Mouse (Mus musculus) heart, embryonic 12.5 days (tissue): ENCODE results near the gene Klhl15. TPM values are rescaled to one million over a fixed set of nuclear protein-coding genes. Genes with fewer than 3 reads are reported as not detected.
A peak's percentile ranks its signal among the peaks of the same experiment; 100 is the strongest.
"Not testable (repeated sequence)": the region's sequence is repeated elsewhere in the genome, so short reads cannot be mapped to it uniquely, and the experiment has no call there.

ENCODE experiments used
- ATAC-seq: fragments of 200-750 bp; cut with Nextera tagmentation; 2 replicates; pipeline ENCODE4 v1.8.0; 2017; ENCODE audit warnings: moderate TSS enrichment, moderate library complexity; ENCODE audit not compliant: insufficient number of reproducible peaks, low FRiP score
- H3K27ac ChIP-seq: fragments of 300-500 bp; sonication (generic); 2 replicates; pipeline ENCODE4 v1.5.1; 2016; ENCODE audit warnings: mild to moderate bottlenecking, moderate library complexity; ENCODE audit not compliant: poor library complexity, severe bottlenecking
- H3K27me3 ChIP-seq: fragments of 300-500 bp; sonication (generic); replicated peaks from 2 replicates; pipeline ENCODE4 v1.6.1; 2016; ENCODE audit warnings: mild to moderate bottlenecking, moderate library complexity
- H3K36me3 ChIP-seq: fragments of 300-500 bp; sonication (generic); 2 replicates; pipeline ENCODE4 v1.6.1; 2016; ENCODE audit warnings: mild to moderate bottlenecking, moderate library complexity
- H3K4me1 ChIP-seq: fragments of 300-500 bp; sonication (generic); replicated peaks from 2 replicates; pipeline ENCODE4 v1.6.1; 2016; ENCODE audit warnings: mild to moderate bottlenecking
- H3K4me2 ChIP-seq: fragments of 300-500 bp; sonication (generic); 2 replicates; pipeline ENCODE4 v1.6.1; 2016; ENCODE audit warnings: mild to moderate bottlenecking, moderate library complexity
- H3K4me3 ChIP-seq: fragments of 300-500 bp; sonication (generic); 2 replicates; pipeline ENCODE4 v1.5.1; 2016; ENCODE audit warnings: mild to moderate bottlenecking
- H3K9ac ChIP-seq: fragments of 300-500 bp; sonication (generic); 2 replicates; pipeline ENCODE4 v1.6.1; 2016; ENCODE audit warnings: mild to moderate bottlenecking, moderate library complexity
- H3K9me3 ChIP-seq: fragments of 300-500 bp; sonication (generic); replicated peaks from 2 replicates; pipeline ENCODE4 v1.6.1; 2016; ENCODE audit warnings: mild to moderate bottlenecking, moderate library complexity
- WGBS: fragments of 180-500 bp; shearing (Covaris S2); methylation state at CpG from one replicate; pipeline ENCODE4 v1.1.7; 2016; 5-methylcytosine and 5-hydroxymethylcytosine counted together
- polyA plus RNA-seq: library from polyadenylated mRNA; unstranded; fragments of >200 nt; fragmentation: Nextera tagmentation; extraction: Ambion mirVana; gene quantifications from 2 replicates; pipeline ENCODE4 v1.2.1, GENCODE M21; 2016

Klhl15 gene
- polyA plus RNA-seq: 5.4 and 6.0 TPM in 2 replicates

DNA sequence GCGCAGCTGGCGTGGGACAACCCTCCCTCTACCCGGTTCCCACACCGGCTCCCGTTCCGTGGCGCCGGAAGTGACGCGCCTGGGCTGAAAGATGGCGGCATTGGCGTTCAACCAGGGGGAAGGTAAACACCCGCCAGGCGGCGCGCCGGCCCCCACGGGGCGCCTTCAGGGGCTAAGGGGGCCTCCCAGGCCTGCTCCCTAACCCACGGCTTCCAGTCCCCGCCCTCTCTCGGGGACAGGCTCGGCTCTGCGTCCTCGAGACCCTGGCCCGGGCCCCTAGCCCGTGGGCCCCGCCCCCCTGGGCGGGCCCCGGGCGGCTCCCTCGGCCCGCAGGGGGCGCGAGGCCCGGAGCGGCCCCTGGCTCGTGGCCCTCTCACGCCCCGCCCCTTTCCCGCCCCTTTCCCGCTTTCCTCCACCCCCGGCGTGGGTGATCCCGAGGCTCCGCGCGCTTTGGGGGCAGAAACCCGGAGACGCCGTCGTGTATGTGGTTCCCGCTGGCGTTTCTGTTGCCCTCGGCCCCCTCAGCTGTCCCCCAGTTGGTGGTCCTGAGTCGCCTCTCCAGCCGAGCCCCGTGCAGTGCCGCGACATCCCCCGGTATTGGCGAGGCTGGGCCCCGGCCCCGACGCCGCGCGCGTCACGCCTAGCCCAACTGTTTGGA, at the start of gene Klhl15:
TSS of gene Klhl15 (plus strand) at position 68 of the 658 bp plus-strand sequence.
- peaks cover 47% of the 10 kb centered on the region for H3K27me3 ChIP-seq
- 6% methylated on average over 55 of the region's 70 CpGs for WGBS

GRCm38 (mm10) chrX:94185156-94185555, 49.2 kb upstream of the Klhl15 start:
- Histone ChIP-seq H3K36me3 (no peaks in the 10 kb centered on the region), H3K27me3 (peaks cover 13% of the 10 kb centered on the region; the same call in 1 of the 2 replicates), H3K27ac (no peak overlapping the region), H3K9ac (no peak overlapping the region), H3K4me2 (no peak overlapping the region), H3K4me3 (no peak overlapping the region), H3K4me1 (no peaks in the 10 kb centered on the region), H3K9me3 (no peaks in the 10 kb centered on the region)
- WGBS: 57% methylated on average over 1 of the region's 1 CpGs
- ATAC-seq: no peak

More for the DNA sequence above, at the start of gene Klhl15:
- Histone ChIP-seq H3K27ac (peak within 1 kb of the TSS; percentile 89), H3K9ac (peak within 1 kb of the TSS; percentile 85), H3K4me3 (peak within 1 kb of the TSS; percentile 84), H3K4me1 (no peaks in the 10 kb centered on the region), H3K4me2 (peak within 1 kb of the TSS; percentile 61), H3K36me3 (no peaks in the 10 kb centered on the region), H3K9me3 (no peaks in the 10 kb centered on the region)
- ATAC-seq: peak; percentile 96

DNA sequence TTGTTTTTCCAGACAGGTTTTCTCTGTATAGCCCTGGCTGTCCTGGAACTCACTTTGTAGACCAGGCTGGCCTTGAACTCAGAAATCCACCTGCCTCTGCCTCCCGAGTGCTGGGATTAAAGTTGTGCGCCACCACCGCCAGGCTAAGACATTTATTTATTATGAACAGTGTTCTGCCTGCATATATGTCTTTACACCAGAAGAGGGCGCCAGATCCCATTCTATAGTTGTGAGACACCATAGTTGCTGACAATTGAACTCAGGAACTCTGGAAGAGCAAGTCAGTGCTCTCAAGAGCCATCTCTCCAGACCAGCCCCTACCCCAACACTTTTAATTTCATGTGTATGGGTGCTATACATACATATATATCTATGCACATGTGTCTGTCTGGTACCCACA, 40.5 kb upstream of the Klhl15 start:
- H3K27ac ChIP-seq, H3K9ac ChIP-seq, H3K27me3 ChIP-seq, H3K4me2 ChIP-seq, H3K4me1 ChIP-seq, H3K4me3 ChIP-seq, H3K9me3 ChIP-seq, ATAC-seq: not testable (repeated sequence)
- peaks cover 65% of the 10 kb centered on the region for H3K36me3 ChIP-seq
- 68% methylated on average over 4 of the region's 4 CpGs for WGBS

- no peak overlapping the region for H3K27ac ChIP-seq
- no peaks in the 10 kb centered on the region for H3K27me3 ChIP-seq
- H3K4me1 ChIP-seq: no peaks in the 10 kb centered on the region
- H3K9me3 ChIP-seq: peaks cover 5% of the 10 kb centered on the region; the same call in 1 of the 2 replicates
- WGBS: 82% methylated on average over 5 of the region's 5 CpGs
- no peak overlapping the region for H3K9ac ChIP-seq
- peaks cover 81% of the 10 kb centered on the region for H3K36me3 ChIP-seq
- H3K4me2 ChIP-seq: no peak overlapping the region
- no peak overlapping the region for H3K4me3 ChIP-seq
- no peak for ATAC-seq
Measured at GRCm38 (mm10) chrX:94197789-94198188, 36.6 kb upstream of the Klhl15 start.

DNA sequence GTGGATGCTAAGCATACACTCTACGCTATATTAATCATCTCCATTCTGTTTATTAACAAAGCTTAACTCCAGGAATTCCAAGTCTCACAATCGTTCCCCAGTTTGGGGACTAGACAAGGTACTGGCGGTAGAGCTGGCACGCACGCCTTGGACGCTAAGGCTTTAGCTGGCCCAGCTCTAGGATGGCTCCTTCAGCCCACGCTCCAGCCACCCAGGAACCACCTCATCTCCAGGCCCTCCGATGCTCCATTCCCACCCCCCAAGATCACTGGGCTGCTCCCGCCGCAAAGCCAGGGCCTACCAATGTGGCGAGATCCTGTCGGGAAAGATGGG, 22.2 kb upstream of the Klhl15 start:
- Histone ChIP-seq H3K4me3 (peak overlapping the region; percentile 96), H3K4me1 (no peaks in the 10 kb centered on the region), H3K9me3 (no peaks in the 10 kb centered on the region), H3K36me3 (peaks cover 28% of the 10 kb centered on the region), H3K27ac (peak overlapping the region; percentile 64), H3K4me2 (peak overlapping the region; percentile 81), H3K9ac (peak overlapping the region; percentile 90), H3K27me3 (no peaks in the 10 kb centered on the region)
- WGBS: under 1% methylated on average over 12 of the region's 12 CpGs
- ATAC-seq: peak; percentile 46; the same call in 1 of the 2 replicates

GRCm38 (mm10) chrX:94212597-94213321, 21.6 kb upstream of the Klhl15 start, which contains the start of gene Eif2s3x:
Gene Eif2s3x (minus strand): TSS chrX:94212862.
- peak within 1 kb of the TSS; percentile 90 for H3K9ac ChIP-seq
- H3K4me3 ChIP-seq: peak within 1 kb of the TSS; percentile 96
- WGBS: under 1% methylated on average over 52 of the region's 52 CpGs
- peak; percentile 94 for ATAC-seq
- peak within 1 kb of the TSS; percentile 81 for H3K4me2 ChIP-seq
- peaks cover 23% of the 10 kb centered on the region for H3K36me3 ChIP-seq
- H3K9me3 ChIP-seq: no peaks in the 10 kb centered on the region
- no peaks in the 10 kb centered on the region for H3K27me3 ChIP-seq
- no peaks in the 10 kb centered on the region for H3K4me1 ChIP-seq
- peak within 1 kb of the TSS; percentile 68 for H3K27ac ChIP-seq

GRCm38 (mm10) chrX:94213384-94213783, 21.0 kb upstream of the Klhl15 start:
- no peaks in the 10 kb centered on the region for H3K9me3 ChIP-seq
- H3K4me2 ChIP-seq: peak overlapping the region; percentile 81
- H3K27me3 ChIP-seq: no peaks in the 10 kb centered on the region
- H3K9ac ChIP-seq: no peak overlapping the region
- no peak overlapping the region for H3K27ac ChIP-seq
- H3K4me3 ChIP-seq: peak overlapping the region; percentile 96
- no peak for ATAC-seq
- WGBS: 12% methylated on average over 7 of the region's 7 CpGs
- H3K4me1 ChIP-seq: no peaks in the 10 kb centered on the region
- H3K36me3 ChIP-seq: peaks cover 17% of the 10 kb centered on the region

DNA sequence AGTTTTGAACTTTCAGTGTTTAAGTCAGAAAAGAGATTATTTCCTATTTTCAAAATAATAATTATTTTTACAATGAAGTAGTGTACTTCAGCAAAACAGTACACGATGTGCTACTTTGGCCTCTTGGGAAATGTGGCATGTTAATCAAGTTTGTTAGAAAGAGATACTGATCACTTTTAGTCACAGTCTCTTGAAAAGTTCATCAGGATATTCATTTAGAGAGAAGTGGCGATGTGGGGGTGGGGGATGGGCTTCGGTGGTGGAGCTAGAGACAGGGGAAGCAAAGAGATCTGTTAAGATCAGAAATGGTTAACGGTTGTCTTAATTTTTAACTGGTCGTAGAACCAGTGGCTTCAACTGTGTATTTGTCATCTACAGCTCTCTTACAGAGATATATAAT, 967 bp upstream of the Klhl15 start:
- no peaks in the 10 kb centered on the region for H3K4me1 ChIP-seq
- no peak overlapping the region for H3K9ac ChIP-seq
- 30% methylated on average over 5 of the region's 5 CpGs for WGBS
- H3K4me3 ChIP-seq: no peak overlapping the region
- peaks cover 46% of the 10 kb centered on the region for H3K27me3 ChIP-seq
- ATAC-seq: no peak
- no peak overlapping the region for H3K27ac ChIP-seq
- no peaks in the 10 kb centered on the region for H3K9me3 ChIP-seq
- H3K4me2 ChIP-seq: peak overlapping the region; percentile 40
- H3K36me3 ChIP-seq: no peaks in the 10 kb centered on the region

- H3K27me3 ChIP-seq: peaks cover 47% of the 10 kb centered on the region
- no peaks in the 10 kb centered on the region for H3K9me3 ChIP-seq
- peak overlapping the region; percentile 61 for H3K4me2 ChIP-seq
- peak overlapping the region; percentile 84 for H3K4me3 ChIP-seq
- no peaks in the 10 kb centered on the region for H3K4me1 ChIP-seq
- 15% methylated on average over 21 of the region's 25 CpGs for WGBS
- H3K9ac ChIP-seq: peak overlapping the region; percentile 85
- H3K36me3 ChIP-seq: no peaks in the 10 kb centered on the region
- H3K27ac ChIP-seq: peak overlapping the region; percentile 89
- ATAC-seq: no peak; the same call in 1 of the 2 replicates
Measured at GRCm38 (mm10) chrX:94233936-94234531, 365 bp upstream of the Klhl15 start.

DNA sequence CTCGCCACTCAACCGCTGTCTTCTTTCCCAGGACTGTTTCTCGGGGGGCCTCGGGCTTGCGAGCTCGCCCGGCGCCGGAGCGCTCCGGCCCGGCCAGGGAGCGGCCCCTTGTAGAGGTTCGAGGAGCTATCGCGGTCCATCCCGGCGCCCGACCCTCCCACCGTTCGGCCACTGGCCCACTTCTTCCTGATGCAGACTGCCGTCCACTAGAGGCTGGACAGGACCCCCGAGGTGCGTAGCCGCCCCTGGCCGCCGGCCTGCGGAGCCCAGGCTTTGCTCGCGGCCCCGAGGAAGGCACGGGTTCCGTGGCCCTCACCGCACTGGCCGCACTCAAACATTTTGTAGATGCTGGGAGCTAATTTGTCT, 774 bp downstream of the Klhl15 start:
- H3K4me1 ChIP-seq: no peaks in the 10 kb centered on the region
- peak; percentile 30 for ATAC-seq
- peaks cover 42% of the 10 kb centered on the region for H3K27me3 ChIP-seq
- no peaks in the 10 kb centered on the region for H3K36me3 ChIP-seq
- peak overlapping the region; percentile 84 for H3K4me3 ChIP-seq
- peak overlapping the region; percentile 89 for H3K27ac ChIP-seq
- H3K9me3 ChIP-seq: no peaks in the 10 kb centered on the region
- H3K9ac ChIP-seq: peak overlapping the region; percentile 85
- WGBS: 3% methylated on average over 27 of the region's 35 CpGs
- H3K4me2 ChIP-seq: peak overlapping the region; percentile 61

GRCm38 (mm10) chrX:94235601-94236000, 1.2 kb downstream of the Klhl15 start:
- no peaks in the 10 kb centered on the region for H3K36me3 ChIP-seq
- WGBS: 13% methylated on average over 12 of the region's 12 CpGs
- H3K4me2 ChIP-seq: peak overlapping the region; percentile 61
- no peaks in the 10 kb centered on the region for H3K4me1 ChIP-seq
- peaks cover 39% of the 10 kb centered on the region for H3K27me3 ChIP-seq
- H3K27ac ChIP-seq: peak overlapping the region; percentile 89; the same call in 1 of the 2 replicates
- ATAC-seq: no peak
- H3K4me3 ChIP-seq: peak overlapping the region; percentile 84
- H3K9me3 ChIP-seq: no peaks in the 10 kb centered on the region
- peak overlapping the region; percentile 85; the same call in 1 of the 2 replicates for H3K9ac ChIP-seq
